Mouse (Mus musculus): Measurements from ENCODE around the gene Ttc39b.
A peak's percentile ranks its signal among the peaks of the same experiment; 100 is the strongest.

The Ttc39b gene

GRCm38 (mm10) chr4:83183288-83183930, 140.6 kb downstream of the Ttc39b start:
- DNase-seq (ENCODE audit: low read depth), result peak; percentile 26

- DNase-seq (ENCODE audit: low read depth), result no peak
These were observed 141.6 kb downstream of the Ttc39b start for GRCm38 (mm10) chr4:83182178-83183068.

- DNase-seq (ENCODE audit: low read depth), result no peak
These were observed 146.6 kb downstream of the Ttc39b start for GRCm38 (mm10) chr4:83177471-83177870.

GRCm38 (mm10) chr4:83174946-83175345, 149.1 kb downstream of the Ttc39b start:
- DNase-seq (ENCODE audit: low read depth), result no peak

- DNase-seq (ENCODE audit: low read depth), result no peak
These were observed 151.8 kb downstream of the Ttc39b start for GRCm38 (mm10) chr4:83172278-83172677.

- no peak for DNase-seq (ENCODE audit: low read depth)
These were observed 153.3 kb downstream of the Ttc39b start for GRCm38 (mm10) chr4:83170741-83171140.

Data from c-Kit-positive CD71-negative TER-119-negative erythroid progenitor cells, embryonic 14.5 days (primary cell).